Mouse (Mus musculus) forebrain, embryonic 15.5 days (tissue): ENCODE data around the gene Rasgef1a. TPM values are rescaled to one million over a fixed set of nuclear protein-coding genes. Genes with fewer than 3 reads are reported as not detected.

ENCODE experiments used
- ATAC-seq: fragments of 200-750 bp; cut with Nextera tagmentation; replicated peaks from 2 replicates; pipeline ENCODE4 v1.8.0; 2017; ENCODE audit warnings: mild to moderate bottlenecking, moderate TSS enrichment, moderate library complexity
- H3K27ac ChIP-seq: fragments of 300-500 bp; sonication (generic); replicated peaks from 2 replicates; pipeline ENCODE4 v1.5.1; 2015; ENCODE audit warnings: mild to moderate bottlenecking, inconsistent platforms
- H3K27me3 ChIP-seq: fragments of 300-500 bp; sonication (generic); 2 replicates; pipeline ENCODE4 v1.6.1; 2015; ENCODE audit warnings: inconsistent platforms
- H3K36me3 ChIP-seq: fragments of 300-500 bp; sonication (generic); 2 replicates; pipeline ENCODE4 v1.6.1; 2015; ENCODE audit warnings: mild to moderate bottlenecking, inconsistent platforms
- H3K4me1 ChIP-seq: fragments of 300-500 bp; sonication (generic); 2 replicates; pipeline ENCODE4 v1.6.1; 2015; ENCODE audit warnings: inconsistent platforms
- H3K4me2 ChIP-seq: fragments of 300-500 bp; sonication (generic); replicated peaks from 2 replicates; pipeline ENCODE4 v1.6.1; 2015; ENCODE audit warnings: mild to moderate bottlenecking, inconsistent platforms
- H3K4me3 ChIP-seq: fragments of 300-500 bp; sonication (generic); 2 replicates; pipeline ENCODE4 v1.5.1; 2015; ENCODE audit warnings: mild to moderate bottlenecking, inconsistent platforms
- H3K9ac ChIP-seq: fragments of 300-500 bp; sonication (generic); replicated peaks from 2 replicates; pipeline ENCODE4 v1.6.1; 2015; ENCODE audit warnings: mild to moderate bottlenecking, inconsistent platforms
- H3K9me3 ChIP-seq: fragments of 300-500 bp; sonication (generic); 2 replicates; pipeline ENCODE4 v1.6.1; 2016; ENCODE audit warnings: inconsistent platforms
- WGBS: fragments of 180-500 bp; shearing (Covaris S2); methylation state at CpG from one replicate; pipeline ENCODE4 v1.1.7; 2015; ENCODE audit warnings: mixed read lengths; 5-methylcytosine and 5-hydroxymethylcytosine counted together
- polyA plus RNA-seq: library from polyadenylated mRNA; unstranded; fragments of >200 nt; fragmentation: Nextera tagmentation; extraction: Ambion mirVana; gene quantifications from 2 replicates; pipeline ENCODE4 v1.2.1, GENCODE M21; 2015

Rasgef1a gene
- polyA plus RNA-seq, 1 experiment from 2014 or later = 3.7 TPM

GRCm38 (mm10) chr6:118010256-118010655 is 982 bp upstream of the Rasgef1a start:
- no peak overlapping the region for H3K9ac ChIP-seq
- no peak overlapping the region for H3K4me3 ChIP-seq
- no peaks in the 10 kb centered on the region for H3K36me3 ChIP-seq
- peaks cover 16% of the 10 kb centered on the region; the same call in 1 of the 2 replicates for H3K4me1 ChIP-seq
- no peaks in the 10 kb centered on the region for H3K9me3 ChIP-seq
- H3K27ac ChIP-seq = no peak overlapping the region
- ATAC-seq = no peak
- peaks cover 14% of the 10 kb centered on the region; the same call in 1 of the 2 replicates for H3K27me3 ChIP-seq
- no peak overlapping the region for H3K4me2 ChIP-seq
- 66% methylated on average over 3 of the region's 3 CpGs for WGBS

- H3K4me3 ChIP-seq = peak overlapping the region; percentile 50
- H3K27ac ChIP-seq = no peak overlapping the region
- WGBS = 10% methylated on average over 36 of the region's 38 CpGs
- peak; percentile 27 for ATAC-seq
- H3K4me1 ChIP-seq = peaks cover 28% of the 10 kb centered on the region
- peaks cover 14% of the 10 kb centered on the region; the same call in 1 of the 2 replicates for H3K27me3 ChIP-seq
- no peaks in the 10 kb centered on the region for H3K36me3 ChIP-seq
- H3K9me3 ChIP-seq = no peaks in the 10 kb centered on the region
- H3K9ac ChIP-seq = peak overlapping the region; percentile 51
- H3K4me2 ChIP-seq = peak overlapping the region; percentile 71
Measured at GRCm38 (mm10) chr6:118011616-118012316, 528 bp downstream of the Rasgef1a start.

GRCm38 (mm10) chr6:118012317-118012700 is 1.1 kb downstream of the Rasgef1a start:
- Histone ChIP-seq H3K27ac (no peak overlapping the region), H3K9ac (no peak overlapping the region), H3K4me2 (peak overlapping the region; percentile 71), H3K4me1 (peaks cover 28% of the 10 kb centered on the region), H3K9me3 (no peaks in the 10 kb centered on the region), H3K4me3 (peak overlapping the region; percentile 50; the same call in 1 of the 2 replicates), H3K36me3 (no peaks in the 10 kb centered on the region), H3K27me3 (peaks cover 14% of the 10 kb centered on the region; the same call in 1 of the 2 replicates)
- ATAC-seq = no peak
- WGBS = 75% methylated on average over 3 of the region's 3 CpGs

GRCm38 (mm10) chr6:118012987-118013866 is 2.0 kb downstream of the Rasgef1a start:
- Histone ChIP-seq H3K4me2 (no peak overlapping the region), H3K27me3 (peaks cover 14% of the 10 kb centered on the region; the same call in 1 of the 2 replicates), H3K4me1 (peaks cover 28% of the 10 kb centered on the region), H3K9ac (no peak overlapping the region), H3K4me3 (no peak overlapping the region), H3K27ac (0 out of 2 replicates have a peak overlapping the region, but pooled peaks have one; percentile 15), H3K9me3 (no peaks in the 10 kb centered on the region), H3K36me3 (no peaks in the 10 kb centered on the region)
- WGBS = 70% methylated on average over 11 of the region's 11 CpGs
- no peak for ATAC-seq

GRCm38 (mm10) chr6:118014881-118015280 is 3.6 kb downstream of the Rasgef1a start:
- H3K4me1 ChIP-seq = peaks cover 34% of the 10 kb centered on the region
- H3K4me2 ChIP-seq = no peak overlapping the region
- 86% methylated on average over 4 of the region's 4 CpGs for WGBS
- H3K4me3 ChIP-seq = no peak overlapping the region
- H3K9me3 ChIP-seq = no peaks in the 10 kb centered on the region
- H3K27ac ChIP-seq = no peak overlapping the region
- H3K27me3 ChIP-seq = peaks cover 14% of the 10 kb centered on the region; the same call in 1 of the 2 replicates
- no peak for ATAC-seq
- H3K9ac ChIP-seq = no peak overlapping the region
- H3K36me3 ChIP-seq = no peaks in the 10 kb centered on the region

GRCm38 (mm10) chr6:118015971-118016370 is 4.7 kb downstream of the Rasgef1a start:
- Histone ChIP-seq H3K27me3 (peaks cover 5% of the 10 kb centered on the region; the same call in 1 of the 2 replicates), H3K4me3 (no peak overlapping the region), H3K4me1 (peaks cover 34% of the 10 kb centered on the region), H3K27ac (peak overlapping the region; percentile 47), H3K4me2 (no peak overlapping the region), H3K9me3 (no peaks in the 10 kb centered on the region), H3K36me3 (no peaks in the 10 kb centered on the region), H3K9ac (no peak overlapping the region)
- ATAC-seq = peak; percentile 67
- WGBS = 55% methylated on average over 3 of the region's 3 CpGs

GRCm38 (mm10) chr6:118018666-118019065 is 7.4 kb downstream of the Rasgef1a start:
- Histone ChIP-seq H3K4me3 (no peak overlapping the region), H3K4me1 (peaks cover 24% of the 10 kb centered on the region), H3K27ac (no peak overlapping the region; the same call in 1 of the 2 replicates), H3K9me3 (no peaks in the 10 kb centered on the region), H3K27me3 (no peaks in the 10 kb centered on the region), H3K9ac (no peak overlapping the region), H3K4me2 (no peak overlapping the region), H3K36me3 (no peaks in the 10 kb centered on the region)
- ATAC-seq = no peak
- WGBS = 77% methylated on average over 5 of the region's 5 CpGs

GRCm38 (mm10) chr6:118019569-118019968 is 8.3 kb downstream of the Rasgef1a start:
- Histone ChIP-seq H3K27me3 (no peaks in the 10 kb centered on the region), H3K4me3 (no peak overlapping the region), H3K9me3 (no peaks in the 10 kb centered on the region), H3K4me1 (peaks cover 23% of the 10 kb centered on the region), H3K4me2 (no peak overlapping the region), H3K9ac (no peak overlapping the region), H3K36me3 (no peaks in the 10 kb centered on the region), H3K27ac (peak overlapping the region; percentile 61)
- ATAC-seq = peak; percentile 62
- 13% methylated on average over 7 of the region's 7 CpGs for WGBS

- Histone ChIP-seq H3K9me3 (no peaks in the 10 kb centered on the region), H3K4me2 (no peak overlapping the region), H3K27ac (no peak overlapping the region), H3K27me3 (no peaks in the 10 kb centered on the region), H3K9ac (no peak overlapping the region), H3K36me3 (no peaks in the 10 kb centered on the region), H3K4me3 (no peak overlapping the region), H3K4me1 (peaks cover 10% of the 10 kb centered on the region)
- no peak for ATAC-seq
- 72% methylated on average over 15 of the region's 15 CpGs for WGBS
Measured at GRCm38 (mm10) chr6:118022898-118023635, 11.8 kb downstream of the Rasgef1a start.

- 96% methylated on average over 3 of the region's 3 CpGs for WGBS
- no peaks in the 10 kb centered on the region for H3K27me3 ChIP-seq
Measured at GRCm38 (mm10) chr6:118027036-118027435, 15.8 kb downstream of the Rasgef1a start.

GRCm38 (mm10) chr6:118031467-118031866 is 20.2 kb downstream of the Rasgef1a start:
- H3K4me1 ChIP-seq = no peaks in the 10 kb centered on the region
- H3K27me3 ChIP-seq = no peaks in the 10 kb centered on the region
- H3K4me3 ChIP-seq = no peak overlapping the region
- no peaks in the 10 kb centered on the region for H3K36me3 ChIP-seq
- WGBS = 55% methylated on average over 1 of the region's 1 CpGs
- ATAC-seq = no peak
- no peak overlapping the region for H3K9ac ChIP-seq
- no peak overlapping the region for H3K4me2 ChIP-seq
- no peak overlapping the region for H3K27ac ChIP-seq
- H3K9me3 ChIP-seq = no peaks in the 10 kb centered on the region

More at GRCm38 (mm10) chr6:118027036-118027435, 15.8 kb downstream of the Rasgef1a start:
- no peaks in the 10 kb centered on the region for H3K9me3 ChIP-seq
- H3K36me3 ChIP-seq = no peaks in the 10 kb centered on the region
- H3K4me2 ChIP-seq = no peak overlapping the region
- no peak overlapping the region for H3K9ac ChIP-seq
- no peaks in the 10 kb centered on the region for H3K4me1 ChIP-seq
- ATAC-seq = no peak
- H3K27ac ChIP-seq = no peak overlapping the region
- no peak overlapping the region for H3K4me3 ChIP-seq
